Mouse (Mus musculus): ENCODE measurements around the gene Psma6.

GRCm38 (mm10) chr12:55452839-55453238 lies 68.8 kb downstream of the Psma6 start:
- TF ChIP-seq GATA1 (IDR thresholded peaks at IDR 0.05; ENCODE audit: low read length) (no peak), TAL1 (IDR thresholded peaks at IDR 0.05; ENCODE audit: low read length) (no peak)
